Mouse (Mus musculus) heart, postnatal 0 days (tissue): Measurements from ENCODE around the gene Actl11.

Source experiments
- CTCF ChIP-seq: IDR thresholded peaks from 2 replicates; pipeline ENCODE4 v1.5.1; 2016; ENCODE audit warnings: antibody characterized with exemption, control low read depth, low read depth
- EP300 ChIP-seq: IDR thresholded peaks from 2 replicates; pipeline ENCODE4 v1.6.1; 2016; ENCODE audit warnings: antibody characterized with exemption, low read depth

GRCm38 (mm10) chr9:107934146-107934545, 5.9 kb downstream of the Actl11 start:
- TF ChIP-seq CTCF, result no peak
- TF ChIP-seq EP300, result no peak
